Mouse (Mus musculus): ENCODE data around the gene Pabpn1l.
A peak's percentile ranks its signal among the peaks of the same experiment; 100 is the strongest.

The Pabpn1l gene

DNA sequence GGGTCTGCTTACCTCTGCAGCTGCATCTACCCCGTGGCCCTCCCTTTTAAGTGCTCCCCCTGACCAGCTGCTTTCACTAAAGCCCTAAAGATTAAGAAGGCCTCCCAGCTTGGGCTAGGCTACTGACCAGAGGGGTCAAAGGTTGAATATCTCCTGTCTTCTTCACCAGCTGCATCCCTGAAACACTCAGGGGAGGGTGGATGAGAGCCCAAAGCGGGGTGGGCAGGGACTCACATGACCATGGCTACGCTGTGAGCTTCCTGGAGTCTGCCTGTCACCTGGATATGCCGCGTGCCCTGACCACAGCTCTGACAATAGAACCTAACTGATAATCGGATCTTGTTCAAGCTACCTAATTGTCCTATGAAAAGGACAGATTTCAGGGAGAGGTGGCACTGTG lies at the start of gene Pabpn1l:
Pabpn1l (minus strand) TSS at position 13 of the 400 bp plus-strand sequence.
- no peak for DNase-seq

DNA sequence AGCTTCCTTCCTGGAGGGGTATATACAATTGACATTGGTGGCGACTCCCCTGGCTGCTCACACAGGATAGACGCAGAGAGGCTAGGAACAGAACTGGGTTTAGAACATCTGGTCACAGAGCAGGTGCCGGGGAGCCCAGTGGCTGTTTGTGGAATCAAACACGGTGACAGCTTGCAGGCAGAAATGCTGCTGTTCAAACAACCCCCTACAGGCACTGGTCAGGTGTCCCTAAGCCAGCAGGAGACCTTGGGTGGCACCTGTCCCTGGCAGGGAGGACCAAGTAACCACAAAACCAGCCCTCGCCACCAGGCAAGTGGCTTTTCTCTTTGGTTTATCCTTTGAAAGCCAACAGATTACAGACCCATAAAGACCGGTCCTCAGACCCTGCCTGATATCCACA lies 49.4 kb upstream of the Pabpn1l start:
- no peak for DNase-seq

DNA sequence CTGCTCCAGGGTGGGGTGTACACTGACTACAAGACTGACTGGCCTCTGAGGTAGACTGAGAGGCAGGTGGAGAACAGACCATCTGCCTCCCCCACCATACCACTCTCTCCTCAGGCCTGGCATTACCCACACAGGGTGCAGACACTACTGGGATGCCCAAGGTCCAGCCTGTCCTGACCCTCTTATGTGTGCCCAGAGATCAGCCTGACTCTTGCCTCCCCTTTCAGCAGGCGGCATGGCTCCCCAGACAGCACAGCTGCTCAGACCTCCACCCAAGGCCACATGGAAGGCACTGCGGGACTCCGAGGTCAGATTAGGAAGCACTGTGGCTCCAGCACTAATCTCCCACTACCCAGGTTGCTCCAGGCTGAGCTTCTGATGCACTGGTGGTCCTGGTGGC lies 48.2 kb upstream of the Pabpn1l start:
- no peak for DNase-seq

DNA sequence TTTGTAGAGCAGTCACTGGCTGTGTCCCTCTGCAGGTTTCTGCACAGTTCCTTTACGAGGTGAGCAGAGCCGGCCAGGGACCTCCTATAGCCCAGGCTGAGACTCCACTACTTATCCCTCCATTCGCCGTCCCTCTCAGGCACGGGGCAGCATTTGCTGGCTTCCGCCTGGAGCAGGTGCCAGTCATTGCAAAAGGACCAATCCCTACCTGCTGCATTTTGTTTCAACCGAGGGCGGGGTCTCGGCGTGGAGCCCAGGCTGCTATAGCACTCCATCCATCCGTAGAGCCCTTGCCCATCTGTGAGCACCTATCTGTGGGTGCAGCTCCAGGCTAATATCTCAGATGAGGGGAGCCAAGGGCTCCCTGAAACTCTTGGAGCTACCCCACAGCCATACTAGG lies 47.5 kb upstream of the Pabpn1l start:
- DNase-seq, result no peak

DNA sequence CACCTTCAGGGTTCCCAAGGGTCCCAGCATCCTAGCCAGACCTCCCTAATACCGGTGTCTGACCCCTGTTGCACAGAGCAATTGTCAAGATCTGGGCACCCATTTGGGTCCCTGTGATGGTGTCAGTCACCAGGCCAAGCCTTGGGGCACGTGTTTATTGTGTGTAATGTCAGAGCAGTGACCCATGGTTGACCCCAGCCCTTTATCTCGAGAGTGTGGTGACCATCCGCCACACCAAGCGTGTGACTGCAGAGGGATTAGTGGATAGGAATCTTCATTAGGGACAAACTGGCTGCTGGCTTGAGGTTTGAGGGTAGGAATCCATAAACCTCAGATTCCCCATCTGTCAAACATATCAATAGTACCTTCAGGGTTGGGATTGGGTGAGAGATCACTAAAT lies 46.8 kb upstream of the Pabpn1l start:
- no peak for DNase-seq

DNA sequence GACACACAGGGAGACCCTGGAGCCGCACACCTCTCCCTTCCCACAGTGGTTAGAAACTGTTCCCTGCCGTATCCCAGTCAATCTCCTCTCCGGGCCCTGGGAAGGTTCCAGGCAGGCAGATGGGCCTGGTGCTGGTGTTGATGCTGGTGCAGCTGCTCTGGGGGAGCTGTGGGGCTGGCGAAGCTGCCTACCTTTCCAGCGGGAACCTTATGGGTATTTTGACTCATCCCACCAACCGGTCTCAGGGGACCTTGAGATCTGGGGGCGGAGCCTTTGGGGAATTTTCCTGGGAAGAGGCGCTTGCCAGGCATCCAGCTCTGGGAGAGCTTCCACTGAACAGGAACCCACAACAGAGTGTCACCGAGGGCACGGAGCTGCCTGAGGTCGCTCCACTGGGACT lies 45.3 kb upstream of the Pabpn1l start:
- no peak for DNase-seq

DNA sequence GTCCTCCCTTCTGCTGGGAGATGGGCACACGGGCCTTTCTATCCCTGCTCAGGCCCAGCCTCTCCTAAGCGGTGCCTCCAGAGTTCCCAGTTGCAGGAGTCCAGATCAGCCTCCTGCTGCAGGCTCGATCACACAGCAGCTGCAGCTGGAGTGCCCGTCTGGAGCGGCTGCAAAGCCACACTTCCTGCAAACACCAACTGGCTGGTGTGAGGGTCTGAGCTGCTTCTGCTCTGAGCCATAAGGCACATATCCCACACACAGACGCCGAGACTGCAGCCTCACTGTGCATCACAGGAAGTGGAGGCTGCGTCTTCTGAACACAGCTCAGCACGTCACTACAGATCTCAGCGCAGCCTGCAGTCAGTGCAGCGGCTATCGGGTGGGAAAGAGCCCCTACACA lies 44.3 kb upstream of the Pabpn1l start:
- DNase-seq, result no peak

DNA sequence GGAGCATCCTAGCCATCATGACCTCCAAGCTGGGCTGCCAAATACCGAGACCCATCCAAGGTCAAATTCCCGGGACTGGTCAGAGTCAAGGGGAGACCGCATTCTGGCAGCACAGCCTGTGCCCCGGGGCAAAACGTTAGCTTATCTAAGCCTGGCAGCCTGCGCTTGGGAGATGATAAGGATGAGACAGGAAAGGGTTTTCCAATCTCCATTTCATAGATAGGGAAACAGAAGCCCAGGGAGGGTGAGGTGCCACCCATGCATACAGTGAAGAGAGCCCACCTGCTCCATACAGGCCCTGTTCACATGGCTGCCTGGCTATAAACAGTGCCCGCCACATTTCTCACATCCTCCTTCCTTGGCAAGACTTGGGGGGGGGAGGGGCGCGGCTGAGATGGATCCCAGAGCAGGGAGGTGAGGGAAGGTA lies 43.8 kb upstream of the Pabpn1l start:
- no peak for DNase-seq

DNA sequence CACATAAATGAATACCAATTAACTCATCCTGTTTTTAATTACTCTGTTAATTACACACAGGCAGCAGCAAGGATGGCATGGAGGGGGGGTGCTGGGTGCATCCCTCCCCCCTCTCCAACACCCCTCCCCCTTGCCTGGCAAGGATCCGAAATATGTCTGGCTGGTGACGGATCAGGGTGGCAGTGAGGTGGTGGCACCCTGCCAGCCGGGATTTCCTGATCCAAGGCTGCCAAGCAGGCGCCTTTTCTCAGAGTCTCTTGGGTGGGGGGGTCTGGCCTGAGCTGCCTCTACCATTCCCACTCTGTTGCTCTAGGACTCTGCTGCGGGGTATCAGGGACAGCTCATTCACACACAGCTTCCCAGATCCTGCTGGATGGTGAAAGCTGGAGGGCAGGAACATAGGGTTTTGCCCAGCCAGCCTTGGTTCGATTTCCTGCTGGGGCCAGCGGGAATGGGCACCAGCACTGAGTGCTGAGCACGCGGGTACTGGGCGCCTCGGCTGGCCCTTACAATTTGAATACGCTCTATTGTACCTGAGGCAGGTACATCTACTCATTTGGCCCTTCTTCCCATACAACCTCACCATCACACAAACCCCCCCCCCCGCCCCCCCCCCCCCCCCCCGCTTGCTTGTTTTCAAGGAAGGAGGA lies 43.3 kb upstream of the Pabpn1l start:
- peak; percentile 54 to 74 for DNase-seq

DNA sequence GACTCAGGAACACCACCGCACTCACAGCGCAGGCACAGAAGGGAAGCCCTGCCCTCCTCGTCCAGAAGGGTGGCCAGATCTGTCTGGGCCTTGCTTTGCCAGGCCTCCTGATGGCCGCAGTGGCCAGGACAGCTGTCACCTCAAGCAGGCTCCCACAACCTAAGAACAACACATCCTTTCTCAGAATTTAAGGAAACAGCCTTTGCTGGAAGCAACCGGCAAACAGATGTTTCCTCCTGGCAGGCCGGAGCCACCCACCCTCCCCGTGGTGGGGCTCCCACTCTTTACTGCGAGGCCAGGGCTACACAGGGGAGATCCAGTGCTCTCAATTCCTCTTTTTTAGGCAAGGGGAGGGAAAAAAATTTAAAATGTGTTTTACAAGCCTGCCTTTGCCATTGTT lies 42.7 kb upstream of the Pabpn1l start:
- peak; percentile 74 to 81 for DNase-seq

DNA sequence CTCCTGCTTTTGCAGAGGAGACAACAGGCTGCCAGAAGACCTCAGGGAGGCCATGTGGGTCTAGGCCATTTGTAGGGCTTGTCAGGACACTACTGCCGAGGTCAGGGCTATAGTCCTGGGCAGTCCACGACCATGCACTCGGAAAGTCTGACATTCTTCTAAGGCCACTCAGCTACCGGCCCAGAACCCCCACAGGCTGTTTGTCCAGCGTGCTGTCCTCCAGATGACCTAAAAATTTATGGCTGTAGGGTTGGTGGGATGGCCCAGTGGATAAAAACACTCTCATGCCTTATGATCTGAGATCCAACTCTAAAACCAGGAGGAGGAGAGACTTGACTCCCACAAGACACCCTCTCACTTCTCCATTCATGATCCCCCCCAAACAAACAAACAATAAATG lies 41.1 kb upstream of the Pabpn1l start:
- no peak for DNase-seq

DNA sequence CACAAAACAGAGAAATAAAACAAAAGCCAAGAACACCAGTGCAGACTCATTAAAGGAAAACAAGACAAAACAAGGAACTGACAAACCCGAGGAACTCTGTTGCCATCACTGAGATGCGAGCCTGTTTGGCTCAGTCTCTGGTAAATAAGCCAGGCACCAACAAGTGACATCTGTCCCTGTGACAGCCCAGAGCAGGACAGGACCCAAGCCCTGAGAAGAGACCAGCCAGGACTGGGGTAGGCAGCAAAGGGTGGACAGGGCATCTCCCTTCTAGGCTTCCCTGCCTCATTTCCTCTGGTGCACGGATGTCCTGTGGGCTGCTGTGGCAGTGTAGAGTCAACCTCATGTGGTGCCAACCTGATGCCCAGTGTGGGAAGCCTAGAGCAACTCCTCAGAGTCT lies 40.6 kb upstream of the Pabpn1l start:
- DNase-seq, result no peak

DNA sequence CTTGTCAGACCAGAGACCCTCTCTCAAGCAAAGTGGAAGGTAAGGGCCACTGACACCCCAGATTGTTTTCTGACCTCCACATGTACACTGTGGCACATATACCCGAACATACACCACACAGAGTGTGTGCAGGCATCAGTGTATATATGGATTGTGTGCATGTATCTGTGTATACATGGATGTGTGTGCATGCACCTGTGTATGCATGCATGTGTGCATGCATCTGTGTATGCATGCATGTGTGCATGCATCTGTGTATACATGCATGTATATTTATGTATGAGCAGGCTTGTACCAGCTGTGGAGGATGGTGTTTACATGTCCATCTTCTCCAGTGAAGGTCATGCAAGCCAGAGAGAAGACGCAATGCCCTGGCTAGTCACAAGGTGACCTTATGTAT lies 39.4 kb upstream of the Pabpn1l start:
- DNase-seq, result no peak

DNA sequence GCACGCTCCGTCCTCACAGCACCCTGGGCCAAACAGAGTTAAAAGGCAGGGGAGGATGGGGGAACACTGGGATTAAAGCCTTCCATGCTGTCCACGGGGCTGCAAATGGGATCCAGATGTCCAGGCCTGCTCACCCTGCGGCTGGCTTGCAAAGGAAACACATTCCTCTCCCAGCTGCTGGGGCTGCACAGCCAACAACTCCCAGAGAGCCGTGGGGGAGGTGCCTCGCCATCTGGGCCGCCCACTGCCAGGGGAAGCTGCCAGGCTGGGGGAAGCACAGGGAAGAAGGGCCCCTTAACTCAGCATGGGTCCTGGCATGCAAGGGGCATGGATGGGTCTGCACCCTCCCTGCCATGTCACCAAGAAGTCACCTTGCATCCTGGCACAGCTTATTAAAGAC lies 38.6 kb upstream of the Pabpn1l start:
- peak; percentile 50 to 51 for DNase-seq

DNA sequence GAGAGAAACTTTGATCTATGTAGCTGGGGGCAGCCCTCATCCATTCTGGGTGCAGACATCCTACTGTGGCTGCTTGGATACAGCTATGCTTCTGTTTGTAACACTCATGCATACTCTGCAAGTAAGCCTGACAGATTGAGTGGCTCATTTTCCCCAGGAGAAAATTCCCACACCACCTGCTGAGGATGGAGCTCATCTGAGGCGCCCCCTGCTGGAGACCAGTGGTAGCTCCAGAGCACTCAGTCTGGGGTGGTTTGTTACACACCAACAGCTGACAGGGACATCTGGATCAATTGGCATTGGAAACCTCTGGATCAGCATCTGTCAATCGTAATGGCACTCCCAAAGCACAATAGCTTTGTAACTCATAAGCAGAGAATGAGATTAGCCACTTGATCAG lies 37.5 kb upstream of the Pabpn1l start:
- DNase-seq, result no peak

DNA sequence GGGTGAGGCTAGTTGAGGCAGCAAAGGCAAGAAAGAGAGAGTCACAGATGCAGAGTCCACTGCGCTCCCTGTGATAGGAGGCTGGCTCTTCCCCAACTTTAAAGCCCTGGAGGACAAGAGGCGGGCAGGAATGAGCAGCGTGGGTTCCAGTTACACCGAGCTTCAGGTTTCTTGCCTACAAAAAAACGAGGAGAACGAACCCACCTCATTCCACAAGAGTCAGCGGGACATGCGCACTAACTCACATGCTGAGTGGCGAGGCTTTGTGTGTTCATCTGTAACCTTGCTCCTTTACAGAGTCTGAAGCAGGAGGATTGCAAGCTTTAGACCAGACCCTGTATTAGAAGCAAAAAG lies 36.2 kb upstream of the Pabpn1l start:
- DNase-seq, result no peak

DNA sequence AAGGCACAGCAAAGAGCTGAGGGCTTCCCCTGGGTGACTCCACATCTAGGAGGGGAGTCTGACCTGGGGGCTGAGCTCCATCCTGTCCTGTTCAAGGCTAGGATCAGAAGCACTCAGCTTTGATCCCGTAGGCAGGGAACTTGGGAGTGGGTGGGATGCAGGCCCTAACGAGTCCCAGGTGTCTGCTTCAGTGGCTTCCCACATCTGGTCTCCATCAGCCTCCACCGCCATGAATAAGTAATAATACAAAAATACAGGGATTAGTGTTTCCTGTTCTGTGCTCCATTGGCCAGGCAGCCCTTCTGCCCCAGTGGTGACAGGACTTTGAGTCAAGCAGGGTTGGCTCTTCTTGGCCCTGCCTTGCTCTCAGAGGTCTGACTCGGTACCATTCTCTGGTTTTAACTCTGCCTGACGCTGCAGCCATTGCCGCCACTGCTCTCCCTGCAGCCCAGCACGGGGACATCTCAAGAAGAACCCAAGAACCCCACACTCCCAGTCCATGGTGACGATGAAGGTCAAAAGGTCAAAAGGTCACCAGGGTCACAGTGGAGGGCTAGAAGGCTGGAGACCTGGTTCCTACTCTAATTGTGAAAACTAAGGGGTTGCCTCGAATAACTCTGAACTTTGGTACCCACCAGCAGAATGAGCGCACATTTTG lies 35.7 kb upstream of the Pabpn1l start:
- no peak for DNase-seq

DNA sequence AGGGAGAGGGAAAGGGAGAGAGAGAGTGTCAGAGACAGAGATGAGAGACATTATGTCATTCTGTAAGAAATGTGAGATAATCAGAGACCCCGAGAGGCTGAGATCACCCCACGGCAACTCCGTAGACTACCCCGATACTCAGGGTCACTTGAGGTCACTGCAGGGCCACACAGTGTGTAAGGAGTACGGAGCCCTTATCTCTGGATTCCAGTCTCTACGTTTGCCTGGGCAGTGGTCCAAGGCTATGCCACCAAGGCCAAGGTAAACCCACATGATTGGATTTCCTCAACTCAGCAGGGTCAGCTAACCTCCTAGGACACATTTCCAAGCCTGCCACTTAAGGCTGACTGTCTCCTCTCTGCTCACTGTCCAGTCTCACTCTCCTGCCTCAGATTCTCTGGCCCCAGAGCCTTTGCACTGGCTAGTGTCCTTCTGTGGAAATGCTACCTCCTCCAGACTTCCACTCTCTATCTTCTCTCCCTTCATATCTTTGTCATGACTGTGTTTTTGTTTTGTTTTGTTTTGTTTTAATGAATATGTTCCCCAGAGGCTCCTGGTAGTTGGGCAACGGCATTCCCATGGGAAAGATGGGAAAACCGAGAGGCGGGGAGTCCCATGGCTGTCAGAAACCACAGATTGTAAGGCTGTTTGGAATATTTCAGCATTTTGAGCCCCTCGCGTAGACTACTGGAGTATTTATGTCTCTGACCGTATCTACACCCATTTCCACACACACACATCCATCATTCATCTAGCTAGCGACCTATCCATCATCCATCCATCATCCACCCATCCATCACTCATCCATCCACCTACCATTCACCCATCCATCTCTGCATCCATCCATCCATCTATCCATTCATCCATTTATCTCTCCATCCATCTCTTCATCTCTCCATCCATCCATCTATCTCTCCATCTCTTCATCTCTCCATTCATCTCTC lies 33.8 kb upstream of the Pabpn1l start:
- DNase-seq, result peak in 1 of 2 experiments; percentile 38

DNA sequence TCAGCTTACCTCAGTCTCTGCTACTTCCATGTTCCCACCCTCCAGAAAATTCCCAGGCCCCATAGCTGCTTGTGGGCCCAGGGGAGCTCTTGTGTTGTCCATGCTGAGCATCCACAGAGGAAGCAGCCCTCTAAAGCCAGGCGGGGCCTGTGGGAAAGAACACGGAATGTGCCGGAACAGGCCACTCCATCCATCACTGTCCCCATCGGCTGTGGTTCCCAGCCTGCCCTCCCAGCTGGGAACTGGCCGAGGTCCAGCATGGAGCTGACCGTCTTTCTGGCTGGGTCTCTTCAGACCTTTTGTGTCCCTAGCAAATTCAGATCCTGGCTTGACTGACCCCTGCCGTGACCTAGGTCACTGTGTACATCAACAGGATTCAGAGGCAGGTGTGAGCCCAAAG lies 32.2 kb upstream of the Pabpn1l start:
- peak; percentile 47 to 53 for DNase-seq

DNA sequence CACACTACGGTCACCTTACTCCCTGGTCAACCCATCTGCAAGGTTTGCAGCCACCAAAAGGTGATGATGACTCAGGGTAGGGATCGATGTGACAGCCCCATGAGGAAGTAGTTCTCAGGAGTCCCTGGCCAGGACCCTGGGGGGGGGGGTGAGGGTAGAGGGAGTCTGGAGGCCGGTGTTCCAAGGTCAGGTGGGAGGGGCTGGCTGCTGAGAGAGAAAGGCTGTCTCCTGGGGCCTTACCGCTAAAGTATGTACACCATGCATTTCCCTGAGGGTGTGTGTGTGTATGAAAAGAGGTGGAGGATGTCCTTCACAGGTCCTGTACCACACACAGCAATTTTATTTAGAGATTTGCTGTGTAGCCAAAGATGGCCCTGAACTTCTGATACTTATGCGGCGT lies 30.1 kb upstream of the Pabpn1l start:
- DNase-seq, result no peak

DNA sequence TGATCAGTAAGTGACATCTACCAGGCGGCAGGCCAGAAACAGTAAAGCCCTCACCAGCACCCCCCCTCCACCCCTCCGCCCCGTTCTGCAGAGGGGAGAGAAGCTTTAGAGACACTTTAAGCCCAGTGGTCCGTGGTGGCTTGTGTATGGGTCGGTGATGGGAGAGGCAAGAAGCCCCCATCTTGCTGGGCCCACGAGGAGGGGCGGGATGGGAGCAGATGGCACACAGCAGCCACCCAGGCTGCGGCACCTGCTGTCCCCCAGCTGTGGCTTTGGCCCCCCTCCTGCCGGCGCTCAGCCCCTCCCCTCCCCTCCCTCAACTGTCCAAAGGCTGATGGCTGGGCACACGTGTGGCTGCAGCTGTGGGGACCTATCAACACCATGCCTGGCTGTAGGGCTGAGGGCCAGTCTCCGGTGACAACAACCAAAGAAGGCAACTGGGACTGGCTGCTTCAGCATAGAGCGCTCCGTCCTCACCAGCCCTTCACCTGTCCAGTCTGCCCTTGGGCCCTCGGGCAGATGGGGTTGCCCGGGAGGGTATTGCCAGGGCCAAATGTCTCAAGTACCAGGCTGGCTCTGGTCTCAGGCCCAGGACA lies 28.9 kb upstream of the Pabpn1l start:
- no peak for DNase-seq

DNA sequence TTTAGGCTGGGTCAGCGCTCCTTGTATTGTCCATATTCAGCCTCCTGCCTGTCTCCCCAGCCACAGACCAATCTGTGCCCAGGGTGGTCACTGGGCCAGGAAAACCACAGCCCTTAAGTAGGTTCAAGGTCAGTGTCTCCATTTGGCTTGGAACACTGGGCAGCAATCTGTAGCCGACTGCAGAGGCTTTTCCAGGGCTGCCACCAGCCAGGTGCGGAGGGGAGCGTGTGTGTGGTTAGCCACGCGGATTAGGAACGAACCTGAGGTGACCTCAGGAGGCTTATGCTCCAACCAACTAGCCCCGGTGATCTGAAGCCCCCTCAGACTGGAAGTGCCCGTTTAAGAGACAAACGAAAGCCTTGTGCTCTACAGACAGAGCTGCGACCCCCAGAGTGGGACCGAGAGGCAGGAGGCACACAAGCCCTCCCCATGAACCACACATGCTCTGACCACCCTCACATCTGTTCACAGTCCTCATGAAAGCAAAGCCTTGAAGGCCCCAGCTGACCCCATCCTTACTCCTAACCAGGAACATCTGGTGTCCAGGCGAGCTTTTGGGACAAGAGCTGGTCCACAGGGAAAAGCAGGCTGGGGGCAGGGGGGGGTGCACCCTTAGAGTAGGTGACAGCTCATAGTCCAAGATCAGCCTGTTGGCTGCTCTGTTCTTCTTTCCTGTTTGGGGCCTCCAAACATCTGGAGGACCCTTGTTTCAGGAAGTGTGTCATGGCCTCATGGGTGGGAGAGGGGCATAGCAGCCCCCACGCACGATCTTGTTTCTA lies 25.8 kb upstream of the Pabpn1l start:
- no peak for DNase-seq

DNA sequence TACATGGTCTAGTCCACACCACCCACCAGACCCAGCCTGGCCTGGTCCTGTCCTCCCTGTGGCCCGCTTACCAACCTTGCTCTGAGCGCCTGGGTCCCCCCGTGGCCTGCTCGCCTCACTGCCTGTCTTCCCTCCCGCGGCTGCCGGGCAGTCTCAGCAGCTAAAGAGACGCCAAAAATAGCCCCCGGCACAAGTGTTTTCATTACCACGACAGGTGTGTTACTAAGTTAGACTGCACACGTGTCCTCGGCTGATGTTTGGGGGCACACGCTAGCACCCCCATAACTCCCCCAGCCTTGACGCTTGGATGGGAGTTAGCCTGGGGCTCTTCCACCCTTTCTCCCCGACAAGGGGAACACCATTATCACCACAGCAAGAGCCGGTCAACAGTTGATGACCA lies 23.8 kb upstream of the Pabpn1l start:
- no peak for DNase-seq

Measured in cerebellum, adult 18-20 months (tissue).